Mouse (Mus musculus): ENCODE data around the gene Adamts15.

Gene Adamts15

DNA sequence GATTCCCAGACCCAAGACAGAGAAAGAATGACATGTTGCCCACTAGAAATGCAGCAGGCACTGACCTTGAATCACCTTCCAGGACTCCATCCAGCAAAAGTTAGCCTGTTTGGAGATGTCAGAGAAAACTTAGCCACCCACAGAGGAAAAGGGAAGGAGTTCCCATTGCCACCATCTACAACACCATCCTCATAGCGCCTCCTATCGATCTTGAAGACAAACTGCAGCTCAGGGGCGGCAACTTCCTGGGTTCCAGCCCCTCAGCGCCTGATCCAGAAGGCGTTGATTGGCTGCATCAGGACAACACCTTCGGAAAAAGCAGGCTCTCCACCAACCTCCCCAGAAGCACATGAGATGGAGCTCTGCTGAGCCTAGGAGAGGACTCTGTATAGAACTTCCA is 1.5 kb downstream of the Adamts15 start:
- peak in 1 of 2 experiments; percentile 42 for DNase-seq

DNA sequence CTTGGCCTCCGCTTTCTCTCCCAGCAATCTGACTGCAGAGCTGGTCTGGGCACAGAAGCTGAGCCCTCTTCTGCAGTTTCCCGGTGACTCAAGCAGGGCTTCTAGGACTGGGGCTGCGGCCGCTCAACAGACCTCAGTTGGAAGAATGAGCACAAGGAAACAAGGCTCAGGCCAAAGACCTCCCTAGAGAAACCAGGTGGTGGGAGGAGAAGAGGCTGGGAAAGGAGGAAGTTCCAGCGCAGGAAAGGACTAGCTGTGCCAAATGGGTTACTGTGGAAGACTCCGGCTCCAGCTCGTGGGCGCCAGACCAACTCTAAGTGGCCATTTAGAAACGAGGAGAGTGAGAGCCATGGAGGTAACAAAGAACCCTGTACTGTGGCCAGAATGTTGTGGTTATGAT is 2.6 kb downstream of the Adamts15 start:
- DNase-seq: no peak

DNA sequence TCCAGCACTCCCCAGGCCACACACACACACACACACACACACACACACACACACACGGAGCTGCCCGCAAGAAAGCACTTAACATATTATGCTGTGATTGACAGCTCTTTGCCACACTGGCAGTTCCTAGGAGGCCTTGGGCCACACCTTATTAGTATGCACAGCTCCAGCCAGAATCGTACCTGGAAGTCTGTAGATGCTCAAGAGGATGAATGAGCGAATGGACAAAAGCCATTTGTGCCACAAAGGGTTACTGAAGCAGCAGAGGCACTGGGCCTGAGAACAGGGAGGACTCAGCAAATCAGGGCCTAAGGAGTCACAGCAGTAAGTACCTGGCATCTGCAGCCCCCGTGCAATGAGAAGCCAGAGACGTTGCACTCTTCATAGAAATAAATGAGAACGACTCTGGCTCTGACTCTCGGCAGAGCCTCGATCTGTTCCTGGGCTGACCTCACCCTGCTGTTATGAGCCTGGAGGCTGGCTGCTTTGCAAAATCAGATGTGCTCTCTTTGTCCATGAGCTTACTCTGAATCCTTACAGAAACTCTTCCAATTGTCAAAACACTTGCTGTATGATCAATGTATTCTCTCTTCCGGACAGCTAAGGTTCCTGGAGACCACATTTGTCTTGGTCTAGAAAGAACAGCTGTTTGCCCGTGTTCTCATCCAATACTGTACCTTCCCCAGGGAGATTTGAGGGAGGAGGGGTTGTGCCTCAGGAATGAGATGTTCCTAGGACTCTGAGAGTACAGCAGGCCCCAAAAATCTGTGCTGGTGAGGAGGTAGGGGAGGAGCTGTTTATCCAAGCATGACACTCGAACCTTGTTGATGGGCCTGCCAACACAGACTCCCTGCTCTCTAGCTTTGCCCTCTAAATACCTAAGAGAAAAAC is 3.5 kb downstream of the Adamts15 start:
- DNase-seq: no peak

DNA sequence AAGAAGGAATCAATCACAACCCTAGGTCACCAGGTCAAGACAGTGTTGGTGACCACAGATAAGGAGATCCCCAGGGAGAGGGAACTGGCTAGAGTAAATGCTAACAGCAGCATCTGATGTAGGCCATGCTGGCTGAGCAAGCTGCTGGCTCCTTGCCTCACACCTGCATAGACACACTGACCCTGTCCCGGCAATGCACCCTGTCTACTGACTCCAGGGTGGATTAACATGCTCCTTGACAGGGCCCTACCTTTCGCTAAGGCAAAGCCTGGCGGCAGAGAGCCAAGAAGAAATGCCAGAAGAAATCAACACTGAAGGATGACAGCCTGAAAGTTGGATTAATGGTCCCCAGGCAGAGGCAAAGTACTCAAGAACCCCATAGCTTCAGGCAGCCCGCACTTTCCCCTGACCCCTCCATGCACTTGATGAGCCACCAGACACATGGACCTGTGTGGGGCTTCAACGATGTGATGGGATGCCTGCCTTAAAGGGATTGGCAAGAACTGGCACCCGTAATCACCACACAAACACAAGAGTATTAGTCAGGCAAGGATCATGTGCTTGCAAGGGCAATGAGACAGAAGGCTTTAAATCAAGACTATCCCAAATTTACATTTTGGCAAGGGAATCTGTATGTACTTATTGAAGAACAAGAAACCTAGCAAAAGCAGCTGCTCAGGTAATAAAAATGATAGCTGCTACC is 5.8 kb downstream of the Adamts15 start:
- no peak for DNase-seq

DNA sequence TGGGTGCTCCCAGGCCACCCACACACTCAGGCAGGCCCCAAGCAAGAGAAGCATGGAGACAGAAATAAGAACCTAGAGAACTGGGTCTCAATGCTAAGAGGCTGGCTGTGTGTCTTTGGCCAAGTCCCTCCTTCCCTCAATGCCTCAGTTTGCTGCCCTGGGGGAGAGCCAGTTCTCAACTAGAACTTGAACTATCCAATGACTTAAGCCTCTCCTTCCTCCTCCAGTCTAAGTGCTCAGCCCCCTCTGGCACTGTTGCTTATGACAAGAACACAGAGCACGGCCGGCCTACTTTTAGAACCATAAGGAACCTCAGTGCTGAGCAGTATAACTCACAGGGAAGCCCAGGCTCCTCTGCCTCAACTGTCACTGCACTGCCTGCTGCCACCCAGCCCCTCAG is 8.0 kb downstream of the Adamts15 start:
- no peak for DNase-seq

DNA sequence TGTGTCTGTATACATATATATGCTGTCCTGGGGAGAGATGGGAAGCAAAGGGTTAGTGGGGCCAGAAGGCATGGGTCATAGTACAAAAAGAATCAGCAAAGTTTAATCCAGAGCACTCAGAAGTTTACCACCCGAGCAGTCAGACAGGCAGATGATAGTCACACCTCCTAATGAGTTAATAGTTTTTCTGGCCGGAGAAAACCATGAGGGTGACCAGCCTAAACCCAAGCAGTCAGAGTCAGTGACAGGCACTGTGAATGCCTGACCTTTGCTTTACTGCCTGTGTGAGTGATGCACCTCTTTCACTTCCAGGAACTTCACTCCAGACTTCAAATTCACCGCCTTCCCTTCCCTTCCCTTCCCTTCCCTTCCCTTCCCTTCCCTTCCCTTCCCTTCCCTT is 8.8 kb downstream of the Adamts15 start:
- DNase-seq: no peak

DNA sequence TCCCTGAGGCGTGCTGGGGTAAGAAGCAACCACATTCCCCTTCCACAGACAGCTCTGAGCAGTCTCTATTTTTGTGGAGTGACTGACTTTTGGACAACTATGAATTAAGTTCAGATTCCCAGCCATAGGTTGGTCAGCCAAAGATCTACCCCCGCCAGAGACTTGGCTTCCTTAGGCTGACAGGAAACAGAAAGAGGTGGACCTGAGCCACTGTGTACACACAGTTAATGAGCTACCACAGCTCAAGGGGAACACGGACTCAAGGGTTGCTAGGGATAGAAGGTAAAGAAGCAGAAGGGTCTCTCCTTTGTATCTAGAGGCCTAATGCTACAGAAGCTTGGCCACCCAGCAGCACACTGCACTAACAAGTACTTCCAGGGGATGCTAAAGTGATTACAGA is 10.1 kb downstream of the Adamts15 start:
- no peak for DNase-seq

DNA sequence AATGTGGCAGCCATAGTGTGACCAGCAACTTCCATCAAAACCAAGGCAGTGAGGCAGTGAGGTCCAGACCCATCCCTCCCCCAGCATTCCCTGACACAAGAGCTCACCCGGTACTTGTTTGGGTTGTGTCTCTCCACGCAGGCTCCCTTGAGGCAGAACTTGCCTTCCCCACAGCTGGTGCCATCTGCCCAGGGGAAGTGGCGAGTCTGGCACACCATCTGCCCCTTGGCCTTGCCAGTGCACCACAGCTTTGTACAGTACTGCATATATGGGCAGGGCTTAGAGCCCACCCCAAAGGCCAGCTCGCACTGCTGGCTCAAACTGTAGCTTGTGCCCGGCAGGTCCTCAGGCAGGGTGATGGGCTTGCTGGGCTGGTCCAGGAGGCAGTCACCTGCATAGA is 11.8 kb downstream of the Adamts15 start:
- no peak for DNase-seq

DNA sequence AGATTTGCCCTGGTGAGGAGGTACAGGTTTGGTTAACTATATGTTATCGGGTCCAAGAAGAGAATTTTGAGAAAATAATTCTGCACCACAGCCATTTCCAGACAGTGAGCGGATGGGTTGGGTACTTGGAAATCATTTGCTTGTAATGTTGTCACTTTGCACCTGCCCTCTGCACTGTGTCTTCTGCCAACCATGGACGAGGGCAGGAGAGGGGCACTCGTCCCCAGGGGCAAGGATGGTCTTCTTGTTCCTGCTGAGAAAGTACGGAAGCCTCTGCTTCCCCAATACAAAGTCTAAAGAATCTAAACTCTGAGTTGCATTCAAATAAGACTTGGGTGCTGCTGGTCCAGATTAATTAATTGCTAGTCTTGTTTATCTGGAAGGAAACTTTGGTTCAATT is 13.3 kb downstream of the Adamts15 start:
- no peak for DNase-seq

DNA sequence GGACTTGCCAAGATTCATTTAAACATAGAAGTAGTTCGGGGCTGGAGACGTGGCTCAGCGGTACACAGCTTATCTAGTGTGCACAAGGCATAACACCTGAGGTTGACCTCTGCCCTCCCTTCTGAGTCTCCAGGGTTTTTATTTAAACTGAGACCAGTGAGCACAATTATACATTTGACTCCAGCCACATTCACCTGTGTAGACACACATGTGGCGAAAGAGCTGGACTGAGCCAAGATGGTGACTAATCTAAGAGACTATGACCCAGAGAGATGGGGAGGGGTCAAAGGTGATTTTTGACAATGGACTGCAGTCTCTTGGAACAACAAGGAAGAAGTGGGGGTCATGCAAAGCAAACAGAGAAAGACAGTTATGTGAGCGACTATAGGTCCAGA is 14.0 kb downstream of the Adamts15 start:
- DNase-seq: no peak

DNA sequence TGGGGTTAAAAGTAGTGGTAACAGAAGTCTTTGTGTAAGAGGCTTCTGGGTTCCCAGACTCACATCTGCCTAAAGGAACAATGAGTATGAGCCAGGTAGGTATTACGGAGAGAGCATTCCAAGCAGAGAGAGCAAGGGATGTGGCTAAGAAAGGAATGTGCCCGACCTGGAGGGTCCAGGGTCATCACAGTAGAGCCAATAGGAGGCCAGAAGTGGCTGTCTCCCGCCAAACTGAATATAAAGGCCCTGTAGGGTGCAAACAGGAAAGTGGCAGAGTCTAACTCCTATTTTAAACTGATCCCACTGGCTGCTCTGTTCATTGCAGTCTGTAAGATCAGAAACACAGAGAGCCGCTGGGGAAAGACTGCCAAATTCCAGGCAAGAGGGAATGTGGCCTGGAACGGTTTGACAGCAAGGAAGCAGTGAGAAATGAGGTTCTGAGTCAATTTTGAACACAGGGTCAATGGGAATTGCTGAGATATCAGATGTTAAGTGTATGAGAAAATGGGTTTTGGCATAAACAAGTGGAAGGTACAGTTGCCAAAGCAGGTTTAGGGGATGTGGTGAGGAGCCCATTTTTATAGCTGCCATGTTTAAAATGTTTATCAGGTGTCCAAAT is 14.5 kb downstream of the Adamts15 start:
- no peak for DNase-seq

DNA sequence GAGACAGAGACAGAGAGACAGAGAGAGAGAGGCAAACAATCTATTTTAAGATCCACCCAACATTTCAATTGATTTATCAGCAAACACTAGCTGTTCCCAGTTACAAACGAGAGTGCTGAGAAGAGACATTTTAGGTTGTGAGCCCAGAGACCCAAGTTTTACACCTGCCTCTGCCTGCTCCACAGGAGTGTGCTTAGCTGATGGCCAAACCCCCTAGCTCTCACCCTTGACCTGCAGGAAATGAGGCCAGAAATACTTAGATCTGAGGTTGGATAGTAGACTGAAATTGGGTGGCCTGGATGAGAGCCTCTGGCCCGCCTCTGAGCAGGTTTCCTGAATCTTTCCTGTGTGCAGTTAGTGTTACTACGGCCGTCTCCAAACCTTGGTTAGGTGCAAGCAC is 15.8 kb downstream of the Adamts15 start:
- DNase-seq: no peak

DNA sequence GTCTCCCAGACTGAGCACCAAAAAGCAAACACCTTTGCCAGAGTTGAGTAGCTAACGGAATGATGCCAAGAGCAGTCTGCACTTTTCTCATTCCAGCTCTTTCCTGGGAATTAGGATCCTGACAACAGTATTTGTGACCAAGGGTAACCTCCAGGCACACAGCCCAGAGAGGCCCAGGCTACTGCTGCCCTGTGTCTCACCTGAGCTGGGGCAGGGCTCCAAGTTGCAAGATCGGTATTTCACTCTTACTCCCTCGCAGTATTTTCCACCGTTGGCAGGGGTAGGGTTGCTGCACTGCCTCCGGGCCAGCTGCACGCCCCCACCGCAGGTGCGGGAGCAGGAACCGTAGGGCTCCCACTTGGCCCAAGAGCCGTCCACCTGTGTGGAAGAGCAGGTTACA is 16.4 kb downstream of the Adamts15 start:
- DNase-seq: no peak

DNA sequence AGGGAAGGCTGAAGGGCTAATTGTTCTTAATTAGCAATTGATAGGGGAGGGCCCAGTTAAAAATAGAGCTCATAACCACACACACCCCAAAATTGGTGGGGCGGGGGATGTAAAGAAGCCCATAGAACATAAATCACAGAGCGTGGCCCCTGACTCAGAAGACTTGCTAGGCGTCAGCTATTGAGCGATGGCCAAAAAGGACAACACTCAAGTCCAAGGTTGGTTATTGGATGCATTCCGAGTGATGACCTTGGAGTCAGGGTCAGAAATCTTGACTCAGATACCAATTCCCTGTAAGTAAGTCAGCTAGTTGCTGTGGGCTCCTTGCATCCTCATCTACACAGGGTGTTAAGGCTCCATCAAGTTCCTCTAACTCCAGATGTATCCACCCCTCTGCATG is 19.0 kb downstream of the Adamts15 start:
- DNase-seq: no peak

DNA sequence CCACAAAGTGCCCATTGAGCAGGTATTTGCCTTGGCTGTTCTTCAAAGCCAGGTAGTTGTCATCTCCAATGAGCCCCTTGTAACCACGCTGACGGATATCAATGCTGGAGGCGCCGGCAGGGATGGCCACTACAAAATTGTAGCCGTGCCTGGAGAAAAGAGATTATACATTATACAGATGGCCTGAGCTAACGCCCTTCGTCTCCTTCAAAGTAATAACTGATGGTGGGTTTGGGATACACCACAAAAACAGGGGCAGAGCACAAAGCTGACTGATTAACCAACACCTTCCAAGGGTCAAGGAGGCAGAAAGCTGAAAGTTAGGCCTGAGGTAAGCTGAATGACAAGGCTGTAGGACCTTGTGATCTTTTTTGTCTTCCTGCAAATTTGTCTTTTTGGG is 19.6 kb downstream of the Adamts15 start:
- no peak for DNase-seq

DNA sequence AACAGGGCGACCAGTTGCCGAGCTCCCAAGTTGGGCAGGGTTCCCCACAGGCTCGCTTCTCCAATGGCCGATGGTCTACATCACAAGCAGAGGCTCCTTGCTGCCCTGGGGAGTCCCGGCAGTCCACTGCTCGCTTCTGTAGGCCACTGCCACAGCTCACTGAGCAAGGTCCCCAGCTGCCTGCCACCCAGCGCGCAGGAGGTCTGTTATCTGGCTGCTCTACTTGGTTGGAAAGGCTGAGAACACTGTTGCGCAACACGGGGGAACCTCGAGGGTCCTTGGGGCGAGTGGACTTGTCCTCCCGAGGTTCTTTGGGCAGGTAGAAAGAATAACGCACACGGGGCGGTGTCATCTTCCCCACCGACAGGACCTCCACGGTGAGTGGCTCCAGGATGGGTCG is 20.1 kb downstream of the Adamts15 start:
- DNase-seq: no peak

DNA sequence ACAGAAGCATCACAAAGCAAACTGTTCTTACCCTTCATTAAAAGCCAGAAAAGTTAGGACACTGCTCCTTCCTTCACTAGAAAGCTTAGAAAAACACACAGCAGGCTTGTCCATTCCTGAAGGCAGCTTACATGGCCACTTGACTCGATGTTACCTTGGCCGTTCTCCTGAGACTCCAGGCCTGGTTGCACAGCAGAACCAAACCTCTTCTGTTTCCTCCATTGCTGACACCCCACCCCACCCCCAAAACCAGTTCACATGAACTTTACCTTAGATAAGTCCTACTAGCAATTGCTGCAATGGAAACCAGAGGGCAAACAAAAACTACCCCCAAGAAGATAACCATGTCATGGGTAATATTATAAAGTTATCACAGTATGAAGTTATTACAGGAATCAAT is 25.1 kb downstream of the Adamts15 start:
- no peak for DNase-seq

DNA sequence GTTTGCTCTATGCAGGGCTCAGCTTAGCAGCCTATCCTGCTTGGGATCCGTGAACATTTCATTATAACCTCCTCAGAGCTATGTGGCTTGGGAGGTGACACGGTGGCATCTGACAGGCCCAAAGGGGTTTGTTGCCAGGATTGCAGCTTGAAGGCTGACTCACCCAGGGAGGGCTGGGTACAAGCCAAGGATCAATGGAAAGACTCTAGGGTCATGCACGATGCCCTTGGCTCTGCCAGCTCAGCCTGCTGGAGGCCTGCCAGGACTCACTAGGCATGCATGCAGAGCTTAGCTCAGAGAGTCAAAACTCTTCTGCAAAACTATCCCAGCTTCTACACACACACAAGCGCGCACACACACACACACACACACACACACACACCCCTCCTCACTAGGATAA is 25.5 kb downstream of the Adamts15 start:
- DNase-seq: peak; percentile 74 to 89

DNA sequence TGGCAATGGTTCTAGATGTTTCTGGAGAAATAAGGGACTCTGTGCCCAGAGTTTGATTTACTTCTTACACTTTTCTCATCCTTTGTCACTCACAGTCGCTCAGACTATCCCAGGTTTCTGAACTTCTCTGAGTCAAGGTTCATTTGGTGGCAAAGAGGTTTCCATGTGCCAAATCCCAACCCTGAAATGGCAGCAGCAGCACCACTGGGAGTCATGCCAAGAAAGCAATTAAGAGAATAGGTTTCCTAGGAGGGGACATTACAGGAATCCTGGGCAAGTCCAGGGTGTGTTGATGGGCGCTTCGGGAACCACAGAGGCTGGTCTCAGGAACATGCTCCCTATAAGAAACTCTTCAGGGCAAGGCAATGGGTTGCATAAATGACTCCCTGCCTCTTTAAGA is 26.6 kb downstream of the Adamts15 start:
- no peak for DNase-seq

DNA sequence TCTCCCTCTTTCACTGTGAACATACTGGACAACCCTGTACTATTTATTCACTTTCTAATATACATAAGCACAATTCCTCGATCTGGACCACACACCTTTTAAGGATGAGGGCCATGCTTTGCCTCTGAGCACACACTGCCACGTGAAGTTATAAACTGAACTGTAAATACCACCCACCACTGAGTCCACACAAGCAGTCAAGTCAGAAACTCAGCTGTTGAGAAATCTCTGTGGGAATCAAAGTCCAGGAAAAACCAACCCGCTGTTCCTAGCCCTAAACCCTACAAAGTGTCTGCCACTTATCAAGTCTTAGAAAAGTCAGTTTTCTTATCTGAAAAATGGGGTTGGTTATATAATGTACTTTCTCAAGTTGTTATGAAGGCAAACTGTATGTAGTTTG is 36.0 kb downstream of the Adamts15 start:
- DNase-seq: no peak

DNA sequence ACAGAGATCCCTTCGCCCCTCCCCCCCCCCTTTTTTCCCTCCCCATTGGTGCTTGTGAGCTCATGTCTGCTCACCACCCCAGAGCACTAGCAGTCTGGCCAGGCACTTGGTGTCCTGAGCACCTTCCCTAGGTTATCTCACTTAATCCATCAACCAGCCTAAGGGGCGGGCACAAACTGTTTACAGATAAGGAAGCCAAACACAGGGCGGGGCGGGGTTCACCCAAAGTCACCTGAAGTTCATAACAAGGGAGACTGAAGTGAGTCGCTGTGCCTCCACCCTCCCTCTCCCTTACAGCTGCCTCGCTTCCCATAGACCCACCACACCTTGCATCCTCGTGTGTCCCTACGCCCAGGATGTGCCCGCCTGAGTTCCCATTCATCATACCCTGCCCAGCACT is 41.7 kb downstream of the Adamts15 start:
- DNase-seq: no peak

DNA sequence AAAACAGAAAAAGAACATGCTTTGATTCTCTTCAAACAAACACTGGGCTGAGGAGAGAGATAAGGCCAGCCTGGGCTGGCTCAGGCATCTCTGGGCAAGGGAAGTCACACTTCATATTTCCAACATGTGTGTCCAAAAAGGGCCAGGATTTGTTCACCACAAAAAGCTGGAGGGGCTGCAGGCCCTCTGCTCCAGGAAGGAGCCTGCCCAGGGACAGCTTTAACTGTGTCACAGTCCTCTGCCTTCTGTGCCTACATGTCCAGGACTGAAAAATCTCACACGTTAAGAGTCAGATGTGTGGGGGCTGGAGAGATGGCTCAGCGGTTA is 42.3 kb downstream of the Adamts15 start:
- DNase-seq: no peak

DNA sequence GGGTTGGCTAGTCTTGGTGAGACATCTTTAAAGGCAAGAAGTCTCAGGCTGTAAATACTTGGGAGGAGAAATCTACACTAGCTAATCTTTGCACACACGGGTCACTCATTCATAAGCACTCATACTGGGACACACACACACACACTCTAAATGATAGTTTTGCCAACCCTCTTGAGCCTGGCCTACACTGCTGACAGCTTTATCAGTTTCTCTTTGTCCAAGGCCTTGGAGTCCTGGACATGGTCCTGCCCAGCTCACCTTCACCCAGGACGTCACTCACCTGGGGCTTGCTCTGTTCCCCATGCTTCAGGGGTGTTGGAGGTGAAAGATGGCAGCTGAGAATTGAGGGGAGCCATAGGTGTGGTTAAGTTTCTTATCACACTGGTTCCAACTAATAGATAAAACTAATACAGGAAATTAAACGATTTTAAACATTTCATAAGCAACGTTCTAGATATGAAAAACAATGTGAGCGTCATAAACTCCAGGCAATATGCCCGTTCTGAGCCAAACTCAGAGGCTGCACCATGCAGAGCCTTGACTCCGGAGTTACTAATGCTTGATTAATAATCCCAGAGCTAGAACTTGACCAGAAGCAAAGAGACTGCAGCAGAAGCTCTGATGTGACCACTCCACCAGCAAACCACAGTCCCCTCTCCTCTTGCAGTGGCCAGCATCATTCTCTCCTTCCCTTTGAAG is 42.9 kb downstream of the Adamts15 start:
- no peak for DNase-seq

DNA sequence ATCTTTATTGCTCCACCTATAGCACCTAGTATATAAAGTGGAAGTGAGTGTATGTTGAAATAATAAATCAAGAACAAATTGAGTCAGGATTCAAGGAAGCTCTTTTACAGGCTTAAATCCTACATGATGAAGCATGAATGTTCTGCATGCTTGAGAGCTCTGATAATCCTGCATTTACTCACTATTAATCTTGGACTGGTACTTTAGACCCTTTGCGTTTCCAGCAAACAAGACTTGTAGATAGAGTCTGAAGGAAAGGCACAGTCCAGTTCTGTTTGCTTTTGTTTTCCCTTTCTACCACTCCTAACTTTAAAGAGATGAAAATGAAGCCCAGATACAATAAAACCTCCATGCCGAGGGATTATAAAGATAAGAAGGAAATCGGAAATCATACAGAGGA is 45.7 kb downstream of the Adamts15 start:
- no peak for DNase-seq

All from cerebellum, postnatal 25 days (tissue).